Mouse (Mus musculus) megakaryocyte, adult 5-6 weeks (primary cell): ENCODE data around the gene Gjc2. TPM values are rescaled to one million over a fixed set of nuclear protein-coding genes. Genes with fewer than 3 reads are reported as not detected.
"Not testable (repeated sequence)": the region's sequence is repeated elsewhere in the genome, so short reads cannot be mapped to it uniquely, and the experiment has no call there.

ENCODE experiments used
- ATAC-seq: 2 replicates; pipeline ENCODE4 v1.8.0; 2016; ENCODE audit warnings: mild to moderate bottlenecking, inconsistent platforms; ENCODE audit not compliant: poor library complexity, severe bottlenecking
- total RNA-seq, 2 experiments: library from RNA; stranded (forward) in 1 of 2; stranded (reverse) in 1 of 2; fragments of 153-499, 151-499 nt in 1 of 2; fragments of 221-1000, 200-1000 nt in 1 of 2; gene quantifications; 2 replicates each; pipeline versions ENCODE4 v1.2.3 to v1.2.4; 2015 to 2017

The Gjc2 gene
- total RNA-seq (2015): not detected in 2 replicates
- not detected in 2 replicates for total RNA-seq (2017)

DNA sequence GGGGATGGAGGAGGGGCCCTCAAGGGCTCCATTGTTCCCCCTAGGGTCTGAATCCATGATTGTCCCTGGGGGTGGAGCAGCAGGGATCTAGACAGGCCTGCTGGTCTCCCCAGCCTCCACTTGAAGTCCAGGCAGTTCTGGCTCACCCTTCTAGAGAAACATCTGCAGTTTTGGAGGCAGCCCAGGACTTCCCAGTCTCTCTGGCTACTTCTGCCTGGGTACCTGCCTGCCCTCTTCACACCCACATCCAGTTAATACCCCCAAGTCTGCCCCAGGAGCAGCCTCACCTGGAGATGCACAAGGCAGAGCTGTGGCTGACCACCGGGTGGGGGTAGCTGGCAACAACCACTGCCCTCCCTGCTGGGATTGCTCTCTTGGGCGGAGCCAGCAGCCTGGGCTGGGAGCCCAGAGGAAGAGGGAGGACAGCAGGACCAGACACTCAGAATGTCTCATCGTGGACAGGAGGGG is at the start of gene Gjc2:
TSS of gene Gjc2 (minus strand) at position 350 of the 468 bp plus-strand sequence.
- no peak for ATAC-seq

DNA sequence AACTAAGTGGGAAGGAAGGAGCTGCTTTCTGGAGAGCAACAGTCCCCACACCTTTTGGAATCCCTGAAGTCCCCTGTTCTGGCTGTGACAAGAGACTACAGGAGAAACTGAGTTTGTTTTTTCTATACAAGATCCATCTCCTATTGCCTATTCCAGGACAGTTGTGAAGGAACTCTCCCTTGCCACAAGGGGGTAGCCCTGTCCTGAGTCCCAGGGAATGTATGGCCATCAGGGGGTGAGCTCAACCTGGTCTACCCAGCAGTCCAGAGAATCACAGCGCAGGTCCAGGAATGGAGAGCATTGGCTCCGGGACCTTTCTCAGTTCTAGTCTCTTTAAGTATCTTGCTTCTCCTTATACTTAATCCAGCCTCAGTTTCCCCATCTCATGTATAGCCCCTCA is 49.8 kb upstream of the Gjc2 start:
- no peak for ATAC-seq

DNA sequence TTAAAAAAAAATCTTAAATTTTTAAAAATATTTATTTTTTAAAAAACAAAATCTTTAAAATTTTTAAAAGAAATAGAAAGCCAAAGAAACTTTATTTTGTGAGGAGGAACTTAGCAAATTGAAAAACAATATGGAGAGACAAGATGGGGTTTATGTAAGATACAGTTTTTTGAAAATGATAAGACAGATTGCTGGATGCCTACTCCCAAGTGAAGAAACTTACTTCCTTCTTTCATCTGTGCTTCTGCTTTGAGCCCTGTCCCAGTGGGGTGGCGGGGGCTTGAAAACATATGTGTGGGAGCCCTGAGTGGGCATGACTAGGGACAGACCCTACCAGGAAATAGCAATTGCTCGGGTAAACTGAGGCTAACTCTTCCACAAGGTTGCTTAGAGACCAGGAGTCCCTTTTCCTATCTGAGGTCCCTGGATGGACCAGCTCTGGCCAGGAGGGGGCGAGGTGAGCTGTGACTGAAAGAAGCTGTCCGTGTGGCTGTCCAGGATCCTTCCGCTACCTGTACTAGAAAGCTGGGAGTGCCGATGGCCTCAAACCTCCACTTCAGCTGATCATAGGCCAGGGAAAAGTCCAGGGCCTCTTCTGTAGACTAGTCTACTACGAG is 47.2 kb upstream of the Gjc2 start:
- peak; percentile 39 for ATAC-seq

DNA sequence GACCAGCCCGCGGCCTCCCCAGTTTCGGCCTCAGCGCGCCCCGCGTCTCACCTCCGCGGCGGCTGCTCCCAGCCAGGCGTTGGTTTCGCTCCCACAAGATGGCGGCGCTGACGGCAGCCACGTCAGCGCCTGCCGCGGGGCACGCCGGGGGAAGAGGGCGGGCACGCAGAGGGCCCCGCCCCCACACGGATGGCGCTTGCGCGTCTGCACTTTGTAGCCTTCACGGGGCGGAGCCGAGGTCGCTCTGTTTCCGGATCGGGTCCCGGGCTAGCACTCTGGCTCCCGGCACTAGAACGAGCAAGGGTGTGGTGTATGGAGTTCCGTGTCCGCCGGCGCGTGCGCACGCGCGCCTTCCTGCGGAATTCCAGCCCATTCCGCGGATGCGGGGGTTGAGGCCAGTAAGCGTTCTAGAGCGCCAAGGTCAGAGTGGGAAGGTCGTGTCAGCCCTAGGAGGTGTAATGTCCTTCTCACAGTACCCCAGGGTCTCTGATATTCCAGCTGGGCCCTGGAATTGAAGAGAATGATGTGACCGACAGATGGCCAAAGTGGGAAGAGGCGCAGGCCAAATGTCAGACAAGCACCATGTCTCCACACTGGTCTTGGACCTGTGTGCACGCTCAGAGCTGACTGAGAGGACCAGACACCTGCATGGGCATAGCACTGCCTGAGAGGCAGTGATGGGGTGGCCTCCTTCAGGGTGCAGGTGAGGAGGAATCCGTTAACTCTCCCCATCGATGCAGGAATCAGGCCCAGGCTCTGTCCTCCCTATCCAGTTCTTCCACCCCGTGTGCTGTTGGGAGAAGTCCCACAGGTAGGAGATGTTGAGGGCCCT is 45.3 kb upstream of the Gjc2 start, which contains the start of gene Arf1:
TSS of gene Arf1 (minus strand) at position 149 of the 832 bp plus-strand sequence.
- peak; percentile 82 for ATAC-seq

DNA sequence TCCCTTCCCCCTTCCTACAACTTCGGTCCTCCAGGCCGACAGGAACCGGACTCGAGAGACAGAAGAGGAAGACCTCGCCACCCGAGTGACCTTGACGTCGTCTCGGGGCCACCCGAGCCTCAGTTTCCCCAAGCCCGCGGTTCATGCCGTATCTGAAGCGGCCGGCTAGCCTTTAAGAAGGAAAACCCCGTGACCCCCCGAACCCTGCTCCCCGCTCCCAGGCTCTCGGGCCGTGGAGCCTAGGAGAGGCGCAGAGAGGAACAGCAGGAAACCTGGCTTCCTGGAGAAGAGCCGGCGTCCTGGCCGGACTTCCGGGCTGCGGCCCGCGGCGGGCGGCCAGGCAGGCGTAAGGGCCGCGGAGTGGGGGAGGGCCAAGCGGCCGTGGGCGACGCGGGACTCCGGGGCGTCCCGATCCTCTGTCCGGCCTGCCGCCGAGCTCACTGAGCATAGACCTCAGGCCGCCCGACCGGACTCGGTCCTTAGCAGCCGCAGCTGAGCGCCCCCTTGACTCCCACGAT is 44.6 kb upstream of the Gjc2 start:
- peak; percentile 25 for ATAC-seq

DNA sequence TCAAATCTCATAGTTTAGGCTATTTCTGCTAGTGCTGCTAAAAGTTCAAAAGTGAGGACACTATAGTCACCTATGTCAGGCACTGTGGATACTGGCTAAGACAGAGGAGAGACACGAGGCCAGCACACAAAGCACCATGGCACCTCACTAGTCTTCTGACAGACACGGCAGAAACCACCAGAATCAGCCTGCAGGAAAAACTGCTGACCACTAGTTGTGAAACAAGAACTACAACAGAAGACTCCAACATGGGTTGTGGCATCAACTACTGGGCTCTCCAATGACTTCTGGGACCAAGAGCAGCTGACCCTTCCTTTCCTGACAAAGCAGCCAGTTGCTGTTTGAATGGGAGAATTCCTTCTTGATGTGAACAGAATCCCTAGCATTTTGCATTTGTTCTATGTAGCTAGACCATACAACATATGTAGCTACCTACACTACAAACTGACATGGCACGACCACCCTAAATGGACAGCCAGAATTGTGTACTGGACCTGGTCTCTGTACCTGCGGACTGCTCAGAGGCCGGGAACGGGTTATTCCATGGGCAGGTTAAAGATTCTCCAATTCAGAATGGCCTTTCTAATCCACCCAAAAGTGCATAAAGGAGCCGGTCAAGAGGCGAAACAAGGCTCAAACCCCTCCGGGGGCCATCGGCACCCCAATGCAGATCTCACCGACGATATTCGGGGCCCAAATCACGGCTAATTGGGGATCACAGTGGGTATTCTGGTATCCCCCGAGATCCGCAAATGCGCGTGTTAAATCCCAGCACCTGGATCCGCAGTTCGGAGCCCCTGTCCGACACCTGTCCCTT is 44.0 kb upstream of the Gjc2 start:
- ATAC-seq: peak; percentile 34

DNA sequence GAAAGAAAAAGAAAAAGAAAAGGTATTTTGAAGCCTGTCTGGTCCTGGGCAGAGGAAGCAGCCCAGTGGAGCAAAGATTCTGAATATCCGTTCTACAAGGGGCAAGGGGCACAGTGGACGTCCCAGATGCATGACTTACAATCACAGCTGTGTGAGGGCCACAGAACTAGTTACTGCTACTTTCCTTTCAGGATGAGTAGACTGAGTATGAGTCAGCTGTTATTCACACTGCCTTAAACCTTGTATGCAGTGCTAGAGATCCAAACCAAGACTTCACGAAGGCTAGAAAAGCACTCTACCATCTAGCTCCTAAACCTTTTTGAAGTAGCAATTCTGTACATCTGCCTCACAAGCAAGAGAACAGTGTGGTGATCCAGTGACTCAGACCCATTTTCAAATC is 43.2 kb upstream of the Gjc2 start:
- ATAC-seq: no peak

DNA sequence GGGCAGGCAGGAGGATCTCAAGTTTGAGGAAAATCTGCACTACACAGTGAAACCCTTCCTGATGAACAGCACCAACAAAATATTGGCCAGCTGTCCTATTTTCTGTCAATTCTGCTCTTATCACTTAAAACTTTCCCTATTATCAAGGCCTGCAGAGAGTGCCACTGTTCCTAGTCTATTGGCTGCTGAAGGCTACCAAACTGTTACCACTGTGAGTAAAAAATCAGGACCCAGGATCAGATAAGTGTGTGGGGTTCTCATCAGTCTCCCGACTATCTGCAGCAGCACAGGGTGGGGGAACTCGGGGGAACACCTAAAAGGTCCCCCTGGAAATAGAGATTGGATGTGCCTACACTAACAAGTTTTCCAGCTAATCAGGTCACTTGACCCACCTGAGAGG is 42.2 kb upstream of the Gjc2 start:
- no peak for ATAC-seq

DNA sequence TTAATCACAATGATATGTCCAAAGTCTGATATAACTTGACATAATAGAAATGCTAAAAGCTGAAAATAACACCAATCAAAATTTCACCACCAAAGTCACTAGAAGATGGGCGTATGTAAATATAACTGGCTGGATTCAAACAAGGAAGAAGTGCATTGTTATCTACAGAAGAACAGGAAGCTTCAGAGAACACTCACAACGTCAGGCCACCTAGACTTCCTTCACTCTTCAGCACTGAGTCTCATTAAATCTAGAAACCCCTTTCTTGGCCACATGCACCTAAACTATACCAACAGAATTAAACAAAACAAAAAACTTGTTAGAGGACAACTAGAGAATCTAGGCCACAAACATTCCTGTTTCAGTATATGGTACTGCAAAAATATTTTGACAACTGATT is 41.5 kb upstream of the Gjc2 start:
- no peak for ATAC-seq

DNA sequence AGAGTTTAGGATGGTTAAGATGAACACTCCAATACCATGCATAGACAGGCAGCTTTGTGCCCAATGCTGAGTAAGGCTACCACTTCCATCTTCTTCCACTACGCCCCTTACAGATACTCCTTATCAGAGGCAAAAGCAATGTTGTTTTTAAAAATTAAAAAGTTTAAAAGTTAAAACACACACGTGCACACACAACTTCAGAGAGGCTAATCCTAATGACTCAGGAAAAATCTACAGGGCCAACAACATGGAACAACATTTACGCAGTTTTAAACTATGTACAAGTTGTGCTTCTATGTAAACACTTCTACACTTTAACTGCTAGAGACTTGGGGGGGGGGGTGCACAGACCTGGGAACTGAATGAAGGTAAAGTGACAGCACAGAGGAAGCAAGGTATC is 41.0 kb upstream of the Gjc2 start:
- ATAC-seq: no peak

DNA sequence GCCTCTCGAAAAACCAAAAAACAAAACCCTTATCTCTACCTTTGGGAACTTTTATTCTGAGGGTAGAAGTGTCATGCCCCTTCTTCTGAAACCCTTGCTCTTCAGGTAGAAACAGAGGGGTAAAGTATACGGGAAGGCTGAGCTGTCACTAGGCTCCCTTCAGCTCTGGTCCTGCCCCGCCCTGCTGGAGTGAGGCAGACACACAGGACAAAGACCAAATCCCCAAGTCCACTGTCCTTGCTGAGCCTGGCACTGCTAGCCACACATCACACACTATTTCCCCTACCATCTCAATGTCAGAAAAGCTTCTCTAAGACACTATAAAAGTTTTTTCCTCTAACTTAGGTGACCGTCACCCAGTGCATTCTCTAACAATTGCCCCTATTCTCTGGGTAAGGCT is 39.3 kb upstream of the Gjc2 start:
- no peak for ATAC-seq

DNA sequence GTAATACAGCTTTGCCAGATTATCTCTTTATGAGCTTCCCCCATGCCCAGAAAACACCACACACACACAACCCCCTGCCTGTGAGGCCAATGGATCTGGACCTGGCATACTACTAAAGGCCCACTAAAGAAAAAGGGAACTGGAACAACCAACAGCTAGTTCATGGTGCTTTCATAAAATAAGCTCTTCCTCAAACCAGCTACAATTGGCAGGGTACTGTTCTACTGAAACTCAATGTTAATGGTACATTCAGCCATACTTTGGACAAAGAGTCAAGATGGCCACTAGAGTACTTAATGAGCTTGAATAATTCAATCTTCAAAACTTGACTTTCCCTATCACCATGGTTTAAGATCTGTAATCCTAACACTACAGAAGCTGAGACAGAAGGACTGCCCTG is 38.6 kb upstream of the Gjc2 start:
- peak; percentile 65 for ATAC-seq

DNA sequence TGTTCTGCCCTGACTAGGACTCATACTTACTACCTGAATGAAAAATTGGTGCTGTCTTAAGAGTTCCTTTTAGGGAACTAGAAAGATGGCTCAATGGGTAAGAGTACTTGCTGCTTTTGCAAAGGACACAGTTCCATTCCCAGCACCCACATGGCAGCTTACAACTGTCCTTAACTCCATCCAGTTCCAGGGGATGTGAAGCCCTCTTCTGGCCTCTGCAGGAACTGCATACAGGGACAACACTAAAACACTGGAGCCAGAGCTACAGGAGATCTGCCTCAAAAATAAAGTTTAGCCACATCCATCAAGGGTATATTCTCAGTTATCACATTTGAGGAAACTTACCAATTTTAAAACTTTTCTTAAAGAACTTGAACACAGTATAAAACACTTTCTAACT is 36.1 kb upstream of the Gjc2 start:
- no peak for ATAC-seq

DNA sequence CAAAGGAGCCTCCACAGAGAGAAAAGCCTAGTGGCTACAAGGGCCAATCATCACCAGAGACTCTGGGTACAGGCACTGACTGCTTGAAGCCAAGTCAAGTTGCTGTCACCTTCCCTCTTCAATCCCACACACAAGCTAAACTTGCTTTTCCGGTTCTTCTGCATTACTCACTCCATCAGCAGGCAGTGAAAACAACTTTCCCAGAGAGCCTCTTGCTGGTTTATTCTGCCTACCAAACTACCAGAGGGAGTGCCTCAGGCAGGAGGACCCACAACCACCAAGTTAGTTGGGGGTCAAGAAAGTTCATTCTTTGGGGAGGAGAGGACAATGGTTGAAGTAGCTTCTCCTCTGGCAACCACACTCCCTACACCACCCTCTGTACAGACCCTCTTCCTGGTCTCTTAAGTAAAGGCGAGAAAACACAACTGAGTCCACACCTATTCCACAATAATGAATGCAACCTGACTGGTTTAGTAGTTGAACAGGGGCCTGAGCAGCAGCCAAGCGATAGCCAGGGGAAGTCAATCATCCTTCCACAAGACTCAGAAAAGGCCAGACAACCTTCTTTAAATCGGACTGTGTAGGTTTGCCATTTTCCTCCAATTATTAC is 35.5 kb upstream of the Gjc2 start:
- no peak for ATAC-seq

DNA sequence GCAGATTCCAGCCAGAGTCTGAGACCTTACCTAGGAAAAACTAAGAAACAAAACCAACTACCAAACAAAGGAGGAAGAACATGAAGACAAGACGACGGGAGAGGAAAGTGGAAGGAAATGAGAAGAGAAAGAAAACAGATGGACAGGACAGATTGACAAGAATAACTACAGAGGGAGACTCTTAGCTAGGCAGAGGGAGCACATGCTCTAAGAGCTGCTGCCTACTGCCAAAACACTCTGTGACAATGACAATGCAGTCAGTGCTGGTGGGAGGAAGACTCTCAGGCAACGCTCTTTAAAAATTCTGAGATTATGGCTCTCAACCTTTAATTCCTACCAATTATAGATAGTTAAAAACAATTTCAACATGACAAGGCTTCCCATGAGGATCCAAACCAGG is 33.9 kb upstream of the Gjc2 start:
- ATAC-seq: no peak

DNA sequence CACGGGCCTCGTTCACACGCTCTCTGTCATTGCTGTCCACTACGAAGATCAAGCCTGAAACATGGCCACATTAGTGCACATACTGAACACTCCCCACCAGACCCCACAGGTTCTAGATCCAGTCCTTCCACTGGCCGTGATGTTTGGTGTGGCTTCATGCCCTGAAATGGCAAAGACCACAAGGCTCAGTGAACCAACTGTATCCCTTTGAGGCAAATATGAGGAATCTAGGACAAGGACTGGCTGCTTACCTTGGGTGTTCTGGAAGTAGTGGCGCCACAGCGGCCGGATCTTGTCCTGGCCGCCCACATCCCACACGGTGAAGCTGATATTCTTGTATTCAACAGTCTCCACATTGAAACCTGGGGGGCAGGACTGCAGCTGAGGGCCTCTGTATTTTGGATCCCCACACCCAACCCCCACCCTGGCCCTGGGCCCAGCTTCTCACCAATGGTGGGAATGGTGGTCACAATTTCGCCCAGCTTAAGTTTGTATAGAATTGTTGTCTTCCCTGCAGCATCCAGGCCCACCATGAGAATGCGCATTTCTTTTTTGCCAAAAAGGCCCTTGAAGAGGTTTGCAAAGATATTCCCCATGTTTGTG is 30.0 kb upstream of the Gjc2 start:
- ATAC-seq: no peak

DNA sequence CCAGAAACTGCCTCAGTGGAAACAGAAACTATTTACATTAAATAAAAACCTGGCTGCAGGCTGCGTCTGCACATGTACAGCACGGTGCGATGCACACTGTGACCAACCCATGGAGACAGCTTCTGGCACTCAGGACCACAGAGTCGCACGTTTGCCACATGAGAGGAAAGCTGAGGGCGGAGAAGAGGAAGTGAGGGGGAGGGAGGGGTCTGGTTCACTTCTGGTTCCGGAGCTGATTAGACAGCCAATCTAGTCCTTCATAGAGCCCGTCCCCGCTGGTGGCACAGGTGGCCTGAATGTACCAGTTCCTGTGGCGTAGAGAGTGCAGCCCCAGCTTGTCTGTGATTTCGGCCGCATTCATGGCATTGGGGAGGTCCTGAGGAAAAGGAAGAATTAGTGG is 29.3 kb upstream of the Gjc2 start:
- ATAC-seq: peak; percentile 61

DNA sequence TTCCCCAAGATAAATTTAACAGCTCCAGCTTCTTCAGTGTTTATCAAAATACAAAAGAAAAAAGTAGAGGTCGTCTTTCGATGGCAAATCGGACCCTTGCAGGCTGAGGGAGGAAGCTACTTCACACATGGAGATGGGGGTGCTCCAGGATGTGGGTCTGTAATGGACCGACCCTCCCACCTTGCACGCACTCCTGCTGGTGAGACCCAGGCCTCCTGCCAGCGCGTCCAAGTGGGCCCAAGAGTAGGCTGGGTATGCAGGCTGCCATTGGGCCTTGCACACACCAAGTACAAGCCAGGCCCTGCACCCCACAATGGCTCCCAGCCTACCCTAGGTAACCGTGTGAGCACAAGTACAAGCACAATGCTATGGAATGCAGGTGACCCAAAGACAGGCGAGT is 28.5 kb upstream of the Gjc2 start:
- not testable (repeated sequence) for ATAC-seq

DNA sequence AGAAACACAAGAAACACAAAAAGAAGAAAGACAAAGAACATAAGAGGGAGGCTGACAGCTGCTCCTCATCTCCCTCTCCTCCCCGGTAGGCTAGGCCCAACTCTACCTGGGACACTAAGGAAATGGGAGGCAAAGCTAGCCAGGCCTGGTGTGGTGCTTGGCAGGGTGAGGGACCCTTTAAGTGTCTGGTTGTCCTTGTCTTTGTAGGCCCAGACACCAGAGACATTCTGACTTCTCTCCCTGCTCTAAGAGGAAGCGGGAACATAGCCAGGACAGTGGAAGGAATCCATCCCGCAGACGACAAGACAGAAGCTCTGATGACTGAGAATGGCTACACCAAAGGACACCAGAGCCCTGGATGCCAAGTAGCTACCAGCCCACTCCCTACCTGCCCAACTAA is 27.0 kb upstream of the Gjc2 start:
- ATAC-seq: no peak

DNA sequence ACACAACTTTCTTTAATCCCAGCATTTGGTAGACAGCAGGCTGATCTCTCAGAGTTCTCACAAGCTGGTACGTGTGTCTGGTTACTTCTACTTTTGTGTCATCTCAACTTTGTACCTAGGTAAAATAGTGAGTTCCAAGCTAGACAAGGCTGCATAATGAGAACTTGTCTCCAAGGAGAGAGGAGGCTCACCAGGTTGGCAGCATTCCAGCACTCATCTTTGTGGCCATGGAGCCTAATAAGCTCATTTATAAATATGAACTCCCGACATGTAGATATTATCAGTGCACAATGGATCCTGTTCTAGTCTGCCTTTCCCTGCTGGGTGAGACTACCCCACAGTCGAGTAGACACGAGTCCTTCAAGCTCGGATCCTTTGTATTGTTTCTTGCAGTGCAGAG is 26.6 kb upstream of the Gjc2 start:
- ATAC-seq: no peak
